Mouse (Mus musculus) embryonic facial prominence, embryonic 11.5 days (tissue): Measurements from ENCODE around the gene Cdca7l. TPM values are rescaled to one million over a fixed set of nuclear protein-coding genes. Genes with fewer than 3 reads are reported as not detected.

Source experiments
- ATAC-seq: fragments of 200-750 bp; cut with Nextera tagmentation; replicated peaks from 2 replicates; pipeline ENCODE4 v1.8.0; 2017; ENCODE audit warnings: low read depth; ENCODE audit not compliant: insufficient number of reproducible peaks, low FRiP score, low TSS enrichment
- DNase-seq: peaks from one replicate; pipeline ENCODE4 v3.0.0-alpha.2; 2015; ENCODE audit warnings: low spot score
- H3K27ac ChIP-seq: fragments of 300-500 bp; sonication (generic); replicated peaks from 2 replicates; pipeline ENCODE4 v1.5.1; 2014; ENCODE audit warnings: mild to moderate bottlenecking, low read depth, low read length, control low read depth
- H3K27me3 ChIP-seq: fragments of 300-500 bp; sonication (generic); 2 replicates; pipeline ENCODE4 v1.6.1; 2014; ENCODE audit warnings: mild to moderate bottlenecking, low read length, moderate library complexity, mixed read lengths; ENCODE audit not compliant: control insufficient read depth, insufficient read depth
- H3K36me3 ChIP-seq: fragments of 300-500 bp; sonication (generic); replicated peaks from 2 replicates; pipeline ENCODE4 v1.6.1; 2014; ENCODE audit warnings: low read depth, mild to moderate bottlenecking, low read length, moderate library complexity, mixed read lengths; ENCODE audit not compliant: control insufficient read depth, insufficient read depth
- H3K4me1 ChIP-seq: fragments of 300-500 bp; sonication (generic); 2 replicates; pipeline ENCODE4 v1.6.1; 2014; ENCODE audit warnings: low read length, mixed read lengths; ENCODE audit not compliant: control insufficient read depth, insufficient read depth
- H3K4me2 ChIP-seq: fragments of 300-500 bp; sonication (generic); 2 replicates; pipeline ENCODE4 v1.6.1; 2014; ENCODE audit warnings: low read depth, mild to moderate bottlenecking, control low read depth, low read length, moderate library complexity
- H3K4me3 ChIP-seq: fragments of 300-500 bp; sonication (generic); 2 replicates; pipeline ENCODE4 v1.5.1; 2014; ENCODE audit warnings: low read depth, low read length, control low read depth
- H3K9ac ChIP-seq: fragments of 300-500 bp; sonication (generic); replicated peaks from 2 replicates; pipeline ENCODE4 v1.6.1; 2014; ENCODE audit warnings: mild to moderate bottlenecking, control low read depth, low read length
- H3K9me3 ChIP-seq: fragments of 300-500 bp; sonication (generic); replicated peaks from 2 replicates; pipeline ENCODE4 v1.6.1; 2016; ENCODE audit warnings: mild to moderate bottlenecking, low read length, inconsistent platforms, mixed read lengths; ENCODE audit not compliant: control insufficient read depth
- WGBS: fragments of 180-500 bp; shearing (Covaris S2); extraction: QIAGEN DNeasy Blood & Tissue Kit; methylation state at CpG from one replicate; pipeline ENCODE4 v1.1.7; 2014; 5-methylcytosine and 5-hydroxymethylcytosine counted together
- polyA plus RNA-seq: library from polyadenylated mRNA; unstranded; fragments of >200 nt; fragmentation: Nextera tagmentation; extraction: Ambion mirVana; gene quantifications from 2 replicates; pipeline ENCODE4 v1.2.1, GENCODE M21; 2014

Gene Cdca7l
- polyA plus RNA-seq, 1 experiment from 2014 or later: 47.1 TPM

GRCm38 (mm10) chr12:117835371-117835770 is 31.3 kb downstream of the Cdca7l start:
- DNase-seq (no peak), ATAC-seq (no peak)
- no peaks in the 10 kb centered on the region for H3K4me1 ChIP-seq
- no peak overlapping the region for H3K9ac ChIP-seq
- no peaks in the 10 kb centered on the region for H3K9me3 ChIP-seq
- WGBS: 60% methylated on average over 10 of the region's 10 CpGs
- no peaks in the 10 kb centered on the region for H3K36me3 ChIP-seq
- H3K27ac ChIP-seq: no peak overlapping the region
- H3K27me3 ChIP-seq: no peaks in the 10 kb centered on the region
- no peak overlapping the region for H3K4me2 ChIP-seq
- no peak overlapping the region for H3K4me3 ChIP-seq

GRCm38 (mm10) chr12:117837376-117837775 is 33.3 kb downstream of the Cdca7l start:
- H3K4me2 ChIP-seq: no peak overlapping the region
- no peaks in the 10 kb centered on the region for H3K27me3 ChIP-seq
- no peak for ATAC-seq
- H3K9me3 ChIP-seq: no peaks in the 10 kb centered on the region
- no peak for DNase-seq
- 88% methylated on average over 4 of the region's 4 CpGs for WGBS
- no peaks in the 10 kb centered on the region for H3K36me3 ChIP-seq
- no peak overlapping the region for H3K4me3 ChIP-seq
- H3K4me1 ChIP-seq: no peaks in the 10 kb centered on the region
- no peak overlapping the region for H3K9ac ChIP-seq
- H3K27ac ChIP-seq: no peak overlapping the region

GRCm38 (mm10) chr12:117840705-117841104 is 36.6 kb downstream of the Cdca7l start:
- H3K9me3 ChIP-seq: no peaks in the 10 kb centered on the region
- H3K4me3 ChIP-seq: no peak overlapping the region
- no peak overlapping the region for H3K9ac ChIP-seq
- DNase-seq (no peak), ATAC-seq (no peak)
- H3K27ac ChIP-seq: no peak overlapping the region
- no peaks in the 10 kb centered on the region for H3K36me3 ChIP-seq
- H3K4me2 ChIP-seq: no peak overlapping the region
- 91% methylated on average over 1 of the region's 1 CpGs for WGBS
- H3K27me3 ChIP-seq: no peaks in the 10 kb centered on the region
- no peaks in the 10 kb centered on the region for H3K4me1 ChIP-seq

GRCm38 (mm10) chr12:117842676-117843075 is 38.6 kb downstream of the Cdca7l start:
- no peak overlapping the region for H3K27ac ChIP-seq
- no peak for ATAC-seq
- H3K27me3 ChIP-seq: no peaks in the 10 kb centered on the region
- no peak for DNase-seq
- no peaks in the 10 kb centered on the region for H3K4me1 ChIP-seq
- H3K9ac ChIP-seq: no peak overlapping the region
- H3K4me2 ChIP-seq: no peak overlapping the region
- H3K36me3 ChIP-seq: no peaks in the 10 kb centered on the region
- 70% methylated on average over 1 of the region's 1 CpGs for WGBS
- no peaks in the 10 kb centered on the region for H3K9me3 ChIP-seq
- H3K4me3 ChIP-seq: no peak overlapping the region

GRCm38 (mm10) chr12:117843302-117844074 is 39.4 kb downstream of the Cdca7l start:
- peak overlapping the region; percentile 91 for H3K4me2 ChIP-seq
- H3K27ac ChIP-seq: peak overlapping the region; percentile 76
- H3K4me3 ChIP-seq: peak overlapping the region; percentile 77
- H3K36me3 ChIP-seq: no peaks in the 10 kb centered on the region
- DNase-seq: peak; percentile 84
- ATAC-seq: peak; percentile 95
- 0% methylated on average over 67 of the region's 75 CpGs for WGBS
- H3K4me1 ChIP-seq: no peaks in the 10 kb centered on the region
- H3K9ac ChIP-seq: peak overlapping the region; percentile 92
- H3K9me3 ChIP-seq: no peaks in the 10 kb centered on the region
- H3K27me3 ChIP-seq: no peaks in the 10 kb centered on the region

GRCm38 (mm10) chr12:117844075-117844408 is 40.0 kb downstream of the Cdca7l start:
- peak overlapping the region; percentile 76; the same call in 1 of the 2 replicates for H3K27ac ChIP-seq
- H3K4me1 ChIP-seq: no peaks in the 10 kb centered on the region
- no peaks in the 10 kb centered on the region for H3K9me3 ChIP-seq
- H3K4me2 ChIP-seq: peak overlapping the region; percentile 91
- H3K27me3 ChIP-seq: no peaks in the 10 kb centered on the region
- DNase-seq (no peak), ATAC-seq (no peak)
- peak overlapping the region; percentile 92 for H3K9ac ChIP-seq
- WGBS: 0% methylated on average over 15 of the region's 15 CpGs
- peak overlapping the region; percentile 77 for H3K4me3 ChIP-seq
- H3K36me3 ChIP-seq: no peaks in the 10 kb centered on the region

- H3K9ac ChIP-seq: no peak overlapping the region
- no peaks in the 10 kb centered on the region for H3K36me3 ChIP-seq
- H3K4me2 ChIP-seq: peak overlapping the region; percentile 17
- H3K4me1 ChIP-seq: no peaks in the 10 kb centered on the region
- ATAC-seq (no peak), DNase-seq (no peak)
- H3K9me3 ChIP-seq: no peaks in the 10 kb centered on the region
- H3K27me3 ChIP-seq: no peaks in the 10 kb centered on the region
- H3K4me3 ChIP-seq: no peak overlapping the region
- no peak overlapping the region for H3K27ac ChIP-seq
- WGBS: 23% methylated on average over 2 of the region's 2 CpGs
Observed at GRCm38 (mm10) chr12:117844917-117845316, 40.8 kb downstream of the Cdca7l start.

GRCm38 (mm10) chr12:117848621-117849020 is 44.5 kb downstream of the Cdca7l start:
- no peaks in the 10 kb centered on the region for H3K27me3 ChIP-seq
- no peak for ATAC-seq
- H3K9me3 ChIP-seq: no peaks in the 10 kb centered on the region
- H3K9ac ChIP-seq: no peak overlapping the region
- H3K4me3 ChIP-seq: no peak overlapping the region
- no peak overlapping the region for H3K4me2 ChIP-seq
- H3K36me3 ChIP-seq: no peaks in the 10 kb centered on the region
- H3K27ac ChIP-seq: no peak overlapping the region
- 93% methylated on average over 6 of the region's 6 CpGs for WGBS
- H3K4me1 ChIP-seq: no peaks in the 10 kb centered on the region
- no peak for DNase-seq
